Mouse (Mus musculus) kidney, postnatal 36 days (tissue): ENCODE measurements around the gene Zbtb1.
A peak's percentile ranks its signal among the peaks of the same experiment; 100 is the strongest.

Source experiments
- DNase-seq, 2 experiments: peaks; one replicate each; pipeline ENCODE4 v3.0.0; 2021 to 2022; ENCODE audit warnings: mixed read lengths in 2 of 2

Gene Zbtb1

DNA sequence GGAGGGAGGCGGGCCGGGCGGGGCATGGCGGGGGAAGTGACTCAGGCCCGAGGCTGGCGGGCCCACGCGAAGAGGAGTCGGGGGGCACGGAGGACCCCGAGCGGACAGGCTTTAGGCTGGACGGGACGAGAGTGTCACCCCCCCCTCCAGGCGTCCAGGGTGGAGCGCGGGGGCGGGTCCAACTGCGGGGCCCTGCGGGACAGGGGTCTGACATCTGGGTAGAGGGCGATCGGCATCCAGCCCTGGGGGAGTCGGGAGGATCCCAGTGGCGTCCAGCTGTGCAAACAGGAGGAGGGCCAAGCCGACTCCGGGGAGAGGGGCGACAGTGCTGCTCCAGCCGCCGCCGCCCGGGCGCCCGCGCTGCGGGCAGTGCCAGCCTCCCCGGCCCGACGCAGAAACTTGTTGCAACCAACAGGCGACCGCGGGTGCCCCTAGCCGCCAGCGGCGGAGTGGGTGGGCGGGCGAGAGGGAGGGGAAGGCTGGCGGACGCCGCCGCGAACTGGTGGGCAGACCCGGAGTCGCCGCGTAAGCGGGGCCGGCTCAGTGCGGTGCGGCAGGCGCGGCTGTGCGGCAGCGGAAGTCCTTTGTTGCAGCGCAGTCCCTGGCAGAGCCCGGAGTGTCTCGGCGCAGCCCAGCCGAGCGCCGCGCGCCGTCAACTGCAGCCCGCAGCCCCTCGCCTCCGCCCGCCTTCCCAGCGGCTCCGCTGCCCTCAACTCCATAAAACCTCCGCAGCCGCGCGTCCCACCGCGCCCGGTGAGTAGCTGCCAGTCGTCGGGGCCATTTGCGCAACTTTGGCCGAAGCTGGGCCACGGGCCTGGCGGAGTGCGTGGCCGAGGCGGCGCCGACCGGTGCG is at the start of gene Zbtb1:
Gene Zbtb1, plus strand, starts transcription at position 289 of the 853 bp plus-strand sequence.
- peak; percentile 77 to 86 for DNase-seq

DNA sequence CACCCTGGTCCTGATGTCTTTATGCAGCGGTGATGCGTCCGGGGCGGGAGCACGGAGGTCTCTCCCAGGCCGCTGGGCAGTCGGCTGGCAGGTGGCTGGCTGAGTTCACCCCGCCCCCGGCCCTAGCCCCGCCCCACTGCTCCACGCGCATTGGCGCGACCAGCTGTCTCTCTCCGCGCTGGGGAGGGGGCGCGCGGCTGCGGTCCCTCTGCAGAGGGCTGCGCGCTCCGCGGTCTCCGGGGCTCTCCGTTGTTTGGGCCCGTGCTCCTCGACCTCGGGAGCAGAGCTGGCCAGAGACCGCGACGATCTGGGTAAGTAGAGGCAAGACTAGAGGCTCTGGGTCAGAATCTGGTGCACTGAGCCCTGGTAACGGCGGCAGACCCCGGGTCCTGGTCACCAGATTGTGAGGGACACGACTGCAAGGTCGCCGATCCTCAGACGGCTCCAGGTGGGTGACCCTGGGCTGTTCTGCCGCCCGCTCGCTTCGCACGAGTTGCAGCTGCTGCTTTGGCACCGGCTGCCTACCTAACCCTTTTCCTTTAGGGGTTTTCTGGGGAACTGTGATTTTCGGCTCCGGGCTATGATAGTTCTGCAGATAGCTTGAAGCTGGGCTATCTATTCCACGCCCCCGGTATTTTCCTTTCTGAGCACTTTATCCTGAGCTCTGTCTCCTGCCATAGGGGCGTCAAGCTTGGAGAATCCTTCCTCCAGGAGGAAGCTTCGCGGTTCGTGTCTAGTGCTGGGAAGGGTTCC is 45.2 kb upstream of the Zbtb1 start, which contains the start of gene Akap5:
Gene Akap5, plus strand, starts transcription at position 213 of the 753 bp plus-strand sequence.
- peak in 1 of 2 experiments; percentile 58 for DNase-seq

DNA sequence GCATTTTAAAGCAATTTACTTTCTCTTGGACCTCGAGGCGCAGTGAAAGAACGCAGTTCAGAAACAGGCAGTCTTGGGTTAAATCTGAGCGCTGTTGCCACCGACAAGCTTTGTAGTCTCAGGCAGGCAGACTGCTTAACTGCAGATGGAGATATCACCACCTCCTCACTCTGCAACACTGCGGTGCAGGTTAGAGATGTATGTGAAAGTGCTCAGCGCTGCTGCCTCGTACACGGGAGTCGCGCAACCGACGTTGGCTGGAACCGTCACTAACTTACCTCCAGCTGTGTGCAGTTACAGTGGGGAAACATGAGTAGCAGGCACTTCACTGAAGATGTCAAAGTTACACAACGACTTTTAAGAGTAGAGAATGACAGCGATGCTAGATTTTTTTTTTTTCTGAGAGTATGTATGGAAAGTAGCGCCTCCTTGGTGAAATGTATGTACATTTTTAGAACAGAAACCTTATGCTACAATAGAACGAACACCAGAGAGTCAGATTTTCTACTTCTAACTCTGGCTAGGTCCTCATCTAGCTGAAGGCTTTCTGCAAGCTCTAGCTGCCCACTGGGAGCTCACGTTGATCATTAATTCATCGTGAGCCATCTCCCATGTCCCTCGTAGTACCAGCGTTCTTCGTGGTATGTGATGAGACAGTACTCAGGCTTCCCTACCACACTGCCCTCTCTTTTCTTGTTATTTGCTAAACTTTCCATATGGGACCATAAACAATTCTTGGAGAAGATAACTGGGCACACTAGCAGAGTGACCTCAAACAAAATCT is 43.4 kb upstream of the Zbtb1 start:
- DNase-seq: no peak

DNA sequence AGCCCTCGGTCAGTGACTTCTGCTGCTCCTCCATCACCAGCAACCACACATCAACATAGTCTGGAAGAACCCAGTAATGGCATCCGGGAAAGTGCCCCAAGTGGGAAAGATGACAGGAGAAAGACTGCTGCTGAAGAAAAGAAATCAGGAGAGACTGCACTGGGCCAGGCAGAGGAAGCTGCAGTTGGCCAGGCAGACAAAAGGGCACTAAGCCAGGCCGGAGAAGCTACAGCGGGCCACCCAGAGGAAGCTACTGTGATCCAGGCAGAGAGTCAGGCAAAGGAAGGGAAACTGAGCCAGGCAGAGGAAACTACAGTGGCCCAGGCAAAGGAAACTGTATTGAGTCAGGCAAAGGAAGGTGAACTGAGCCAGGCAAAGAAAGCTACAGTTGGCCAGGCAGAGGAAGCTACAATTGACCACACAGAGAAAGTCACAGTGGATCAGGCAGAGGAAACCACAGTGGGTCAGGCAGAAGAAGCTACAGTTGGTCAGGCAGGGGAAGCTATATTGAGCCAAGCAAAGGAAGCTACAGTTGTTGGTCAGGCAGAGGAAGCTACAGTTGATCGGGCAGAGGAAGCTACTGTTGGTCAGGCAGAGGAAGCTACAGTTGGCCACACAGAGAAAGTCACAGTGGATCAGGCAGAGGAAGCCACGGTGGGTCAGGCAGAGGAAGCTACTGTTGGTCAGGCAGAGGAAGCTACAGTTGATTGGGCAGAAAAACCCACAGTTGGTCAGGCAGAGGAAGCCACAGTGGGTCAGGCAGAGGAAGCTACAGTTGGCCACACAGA is 41.3 kb upstream of the Zbtb1 start:
- DNase-seq: no peak

DNA sequence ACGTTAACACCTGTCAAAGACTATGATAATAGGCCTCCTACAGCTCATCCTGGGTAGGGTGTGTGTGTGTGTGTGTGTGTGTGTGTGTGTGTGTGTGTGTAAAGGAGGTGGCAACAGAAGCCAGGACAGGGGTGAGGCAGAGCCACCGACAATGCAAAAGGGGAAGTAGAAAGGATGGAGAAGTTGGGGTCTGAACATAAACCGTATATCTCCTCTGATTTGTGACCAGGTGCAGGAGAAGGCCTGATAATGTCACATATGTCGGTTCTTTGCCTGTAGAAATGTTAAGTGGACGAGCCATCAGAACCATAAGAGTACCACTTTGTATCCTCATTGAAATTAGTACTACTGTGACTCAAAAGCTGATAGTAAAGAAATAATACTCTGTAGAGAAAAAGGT is 36.4 kb upstream of the Zbtb1 start:
- no peak for DNase-seq

DNA sequence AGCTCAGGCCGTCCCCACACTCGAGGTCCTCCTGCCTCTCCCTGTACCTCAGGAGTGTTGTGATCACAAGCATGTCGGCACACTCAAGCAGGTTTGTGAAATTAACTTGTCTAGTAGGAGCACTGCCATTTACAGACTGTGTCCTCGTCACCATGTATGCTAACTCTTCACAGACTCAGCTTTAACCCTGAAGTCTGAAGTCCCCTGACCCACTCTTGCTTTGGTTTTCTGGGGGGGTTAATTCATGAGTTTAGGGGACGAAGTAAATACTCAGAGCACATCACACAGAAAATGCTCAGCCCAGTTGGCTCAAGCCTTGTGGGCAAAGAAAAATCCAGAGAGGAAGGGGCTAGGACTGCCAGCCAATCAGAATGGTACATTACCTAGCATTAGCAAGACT is 34.4 kb upstream of the Zbtb1 start:
- DNase-seq: no peak

DNA sequence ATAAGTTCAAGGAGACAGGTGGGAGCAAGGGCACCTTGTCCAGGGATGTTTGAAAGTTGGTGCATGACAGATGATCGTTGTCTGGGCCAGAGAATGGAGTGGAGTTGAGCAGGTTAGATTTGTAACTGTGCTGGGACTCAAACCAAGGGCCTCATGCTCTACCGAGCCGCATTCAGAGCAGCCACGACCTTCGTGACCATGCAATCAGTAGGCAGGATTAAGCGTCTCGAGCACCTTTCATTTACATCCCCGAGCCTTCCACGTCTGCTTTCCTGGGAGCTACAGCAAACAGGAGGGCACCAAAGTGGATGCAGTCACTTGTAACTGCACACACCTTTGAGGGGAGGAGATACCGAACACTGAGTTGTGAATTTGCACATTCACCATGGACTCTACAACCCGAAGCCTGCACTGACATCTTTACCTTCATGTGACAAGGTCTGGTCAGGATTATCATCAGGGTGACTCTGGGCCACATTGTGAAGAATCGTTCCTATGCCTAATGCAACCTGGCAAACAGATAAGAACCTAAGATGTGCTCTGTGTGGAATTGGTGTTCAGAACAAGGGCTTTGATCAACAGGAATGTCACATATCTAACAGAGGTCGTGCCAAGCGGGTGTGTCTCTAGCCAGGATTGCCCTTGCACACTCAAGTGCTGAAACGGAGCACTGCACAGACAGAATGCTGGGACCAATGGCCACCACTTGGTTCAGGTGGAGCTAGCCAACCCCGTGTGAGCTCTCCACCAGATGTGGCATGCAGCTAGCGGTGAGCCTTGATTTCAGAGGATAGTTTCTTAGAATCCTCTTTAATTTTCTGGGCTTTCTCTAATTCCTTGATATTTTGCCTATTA is 33.7 kb upstream of the Zbtb1 start:
- DNase-seq: no peak

DNA sequence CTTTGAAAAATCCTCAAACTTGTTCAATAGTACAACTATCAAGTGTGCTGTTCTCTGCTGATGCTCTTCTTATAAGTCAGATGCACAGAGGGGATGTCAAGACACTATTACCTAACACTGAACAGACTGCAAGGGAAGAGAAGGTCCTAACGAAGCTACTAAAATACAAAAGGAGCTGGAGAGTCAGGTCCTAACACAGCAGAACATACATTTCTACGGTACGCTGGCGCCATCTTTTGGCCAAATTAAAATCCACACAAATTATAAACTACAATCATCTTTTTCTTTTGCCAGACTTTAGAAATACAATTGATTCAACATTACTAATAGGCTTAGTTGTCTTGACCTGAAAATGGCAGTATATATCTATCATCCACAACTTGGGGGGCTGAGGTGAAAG is 29.0 kb upstream of the Zbtb1 start:
- peak; percentile 52 to 77 for DNase-seq

DNA sequence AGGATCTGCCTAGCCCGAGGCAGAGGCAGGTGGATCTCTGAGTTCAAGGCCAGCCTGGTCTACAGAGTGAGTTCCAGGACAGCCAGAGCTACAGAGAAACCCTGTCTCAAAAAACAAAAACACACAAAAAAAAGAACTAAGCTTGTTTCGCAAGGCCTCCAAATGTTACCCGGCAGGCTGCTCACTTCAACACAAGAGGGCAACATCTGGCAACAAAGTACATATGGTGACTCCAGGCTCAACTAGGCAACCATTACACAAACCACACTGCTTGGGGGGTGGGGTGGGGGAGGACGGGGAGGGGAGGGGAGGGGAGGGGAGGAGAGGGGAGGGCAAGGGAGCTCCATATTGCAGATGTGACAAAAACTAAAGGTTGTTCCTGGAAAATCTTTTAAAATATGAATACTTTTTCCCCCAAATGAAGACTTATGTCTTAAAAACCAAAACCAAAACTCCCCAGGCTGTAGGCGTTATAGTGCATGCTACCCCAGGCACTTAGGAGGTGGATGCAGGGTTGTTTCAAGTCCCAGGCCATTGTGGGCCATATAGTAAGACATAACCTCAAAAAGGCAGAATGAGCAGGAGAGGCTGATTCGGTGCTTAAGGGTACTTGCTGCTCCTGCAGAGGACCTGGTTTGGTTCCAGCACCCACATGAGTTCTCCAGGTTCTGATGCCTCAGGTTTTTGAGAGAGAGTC is 24.2 kb upstream of the Zbtb1 start:
- peak; percentile 35 to 38 for DNase-seq

DNA sequence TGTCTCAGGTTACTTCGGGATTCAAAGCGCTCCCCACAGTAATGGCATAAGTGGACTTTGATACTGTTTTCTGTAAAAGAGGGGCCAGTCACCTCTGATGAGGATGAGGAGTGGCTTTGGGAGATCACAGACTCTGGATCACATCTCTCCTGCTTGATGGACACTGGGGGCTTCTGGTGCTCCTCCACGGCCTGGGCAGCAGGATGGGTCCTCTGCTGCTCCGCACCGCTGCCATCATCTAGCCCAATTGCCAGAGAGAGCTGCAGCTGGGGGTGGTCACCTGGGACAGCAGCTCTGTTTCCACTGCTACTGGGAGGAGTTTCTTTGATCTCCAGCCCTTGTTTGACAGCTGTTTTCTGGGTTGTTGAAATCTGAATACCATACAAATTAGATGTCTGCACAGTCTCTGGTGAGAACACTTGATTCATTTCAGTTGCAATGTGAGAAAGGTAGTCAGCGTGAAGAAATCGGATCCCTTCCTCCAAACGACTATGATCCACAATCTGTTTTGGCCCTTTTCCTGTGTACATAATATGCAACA is 20.3 kb upstream of the Zbtb1 start:
- DNase-seq: no peak

DNA sequence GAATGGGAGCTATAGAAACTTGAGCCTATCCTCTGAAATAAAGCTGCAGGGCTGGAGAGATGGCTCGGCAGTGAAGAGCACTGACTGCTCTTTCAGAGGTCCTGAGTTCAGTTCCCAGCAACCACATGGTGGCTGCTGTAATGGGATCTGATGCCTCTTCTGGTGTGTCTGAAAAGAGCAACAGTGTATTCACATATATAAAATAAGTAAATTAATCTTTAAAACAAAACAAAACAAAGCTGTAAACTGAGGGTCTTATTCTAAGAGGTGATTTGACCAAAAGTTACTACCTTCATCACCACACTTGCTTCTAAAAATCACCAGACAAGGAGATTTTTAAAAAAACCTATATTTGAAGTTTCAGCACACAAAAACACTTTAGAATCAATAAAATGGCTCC is 9.2 kb upstream of the Zbtb1 start:
- no peak for DNase-seq

DNA sequence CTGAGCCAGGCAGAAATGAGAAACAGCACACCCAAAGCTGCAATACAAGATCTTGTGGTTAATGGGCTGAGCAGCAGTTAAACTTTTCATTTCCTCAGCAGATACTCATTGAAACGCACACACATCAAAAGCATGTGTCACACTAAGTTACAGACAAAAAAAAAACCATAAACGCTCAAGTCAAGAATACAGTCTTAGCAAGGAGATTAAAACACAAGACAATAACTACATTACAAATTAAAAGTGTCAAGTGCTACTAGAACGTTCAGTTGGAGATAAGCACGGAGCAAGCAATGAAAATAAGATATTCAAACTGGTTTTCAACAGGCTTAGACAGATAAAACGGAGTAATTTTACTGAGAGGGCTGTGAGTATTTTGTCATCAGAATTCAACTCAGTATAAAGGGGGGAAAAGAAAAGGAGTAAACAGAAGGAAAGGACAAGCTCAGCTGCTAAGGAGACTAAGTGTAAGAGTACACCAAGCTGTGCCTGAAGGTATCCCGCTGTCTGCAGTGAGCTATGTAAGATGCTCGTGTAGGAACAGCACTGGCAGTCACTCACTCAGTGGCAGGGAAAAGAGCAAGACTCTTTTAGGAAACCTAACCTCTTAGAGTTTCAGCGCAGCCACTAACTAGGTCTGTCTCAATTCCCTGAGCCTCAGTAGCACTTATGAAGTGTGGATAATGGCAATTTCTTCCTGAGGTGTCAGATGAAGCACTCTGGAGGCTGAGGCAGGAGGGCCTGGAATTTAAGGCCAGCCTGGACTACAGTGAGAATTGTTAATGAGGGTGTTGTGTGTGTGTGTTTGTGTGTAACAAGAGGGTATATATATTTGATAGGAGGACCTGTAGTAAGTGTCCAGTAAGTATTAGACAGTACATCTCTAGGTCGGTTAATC is 8.4 kb upstream of the Zbtb1 start:
- DNase-seq: no peak

DNA sequence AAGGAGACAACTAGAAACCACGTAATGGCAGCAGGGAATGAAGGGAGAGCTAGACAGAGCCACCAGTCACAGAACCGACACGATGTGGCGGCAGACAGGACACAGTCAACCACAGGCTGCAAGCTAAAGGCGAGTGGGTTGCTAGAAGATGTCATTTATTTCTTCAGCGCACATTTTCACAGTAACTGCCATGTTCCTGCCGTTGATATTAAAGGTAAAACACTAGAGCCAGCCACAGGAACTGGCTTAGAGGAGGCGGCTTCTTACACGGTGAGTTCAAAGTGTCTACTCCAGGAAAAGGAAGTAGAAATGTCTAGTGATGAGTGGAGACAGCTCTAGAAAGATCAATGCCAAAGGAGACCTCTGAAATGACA is 7.8 kb upstream of the Zbtb1 start:
- no peak for DNase-seq

DNA sequence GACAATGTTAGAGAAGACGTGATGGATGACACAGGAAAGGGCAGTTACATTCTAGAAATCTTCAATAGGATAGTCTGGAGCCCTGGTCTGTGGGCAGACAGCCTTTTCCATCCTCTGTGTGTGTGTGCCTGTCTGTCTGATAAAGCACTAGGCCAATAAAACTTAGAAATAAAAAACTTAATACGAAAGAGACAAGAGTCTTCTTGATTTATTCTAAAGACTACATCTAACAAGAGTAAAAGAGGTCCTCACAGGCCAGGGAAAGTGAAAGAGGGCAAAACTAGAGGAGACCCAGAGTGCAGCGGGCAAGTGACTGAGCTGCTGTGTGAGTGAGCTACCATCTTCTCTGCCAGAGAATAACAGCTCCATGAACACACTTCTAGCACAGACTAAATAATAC is 3.8 kb upstream of the Zbtb1 start:
- DNase-seq: no peak

DNA sequence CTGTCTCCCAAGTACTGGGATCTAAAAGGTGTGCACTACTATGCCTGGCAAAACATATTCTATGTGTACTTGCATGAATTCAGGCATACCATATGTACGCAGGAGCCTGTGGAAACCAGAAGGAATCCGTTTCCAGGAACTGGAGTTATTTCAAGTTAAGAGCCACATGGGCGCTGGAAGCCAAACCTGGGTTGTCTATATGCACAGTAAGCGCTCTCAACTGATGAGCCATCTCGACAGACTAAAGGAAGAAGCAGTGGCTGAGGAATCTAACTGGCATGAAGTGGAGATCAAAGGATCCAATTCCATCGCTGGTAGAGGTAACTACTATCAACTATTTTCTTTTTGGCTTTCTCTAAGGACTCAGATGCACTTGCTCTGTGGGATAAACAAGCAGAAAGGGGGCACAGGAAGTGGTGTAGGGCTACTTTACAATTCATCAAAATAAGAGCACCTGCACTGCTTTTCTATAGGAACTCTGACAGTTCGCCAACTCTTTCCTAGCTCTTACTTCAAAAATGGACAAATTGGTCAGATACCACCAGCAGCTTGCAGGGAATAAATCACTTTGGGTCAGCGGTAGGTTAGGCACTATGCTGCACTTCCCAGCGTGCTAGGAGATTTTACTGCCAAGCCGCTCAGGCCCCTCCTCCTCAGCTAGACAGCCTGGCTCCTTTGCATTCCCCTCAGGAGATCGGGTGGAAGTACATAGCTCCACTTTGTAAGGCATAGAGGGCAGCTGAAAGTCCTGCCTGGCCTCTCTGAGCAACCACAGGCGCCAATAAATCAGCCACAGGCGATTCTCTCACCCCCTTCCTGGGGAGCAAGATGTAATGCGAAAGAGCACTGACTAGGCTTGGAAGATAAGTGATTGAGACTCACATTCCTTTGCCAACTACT is 2.7 kb upstream of the Zbtb1 start:
- peak; percentile 55 to 59 for DNase-seq

DNA sequence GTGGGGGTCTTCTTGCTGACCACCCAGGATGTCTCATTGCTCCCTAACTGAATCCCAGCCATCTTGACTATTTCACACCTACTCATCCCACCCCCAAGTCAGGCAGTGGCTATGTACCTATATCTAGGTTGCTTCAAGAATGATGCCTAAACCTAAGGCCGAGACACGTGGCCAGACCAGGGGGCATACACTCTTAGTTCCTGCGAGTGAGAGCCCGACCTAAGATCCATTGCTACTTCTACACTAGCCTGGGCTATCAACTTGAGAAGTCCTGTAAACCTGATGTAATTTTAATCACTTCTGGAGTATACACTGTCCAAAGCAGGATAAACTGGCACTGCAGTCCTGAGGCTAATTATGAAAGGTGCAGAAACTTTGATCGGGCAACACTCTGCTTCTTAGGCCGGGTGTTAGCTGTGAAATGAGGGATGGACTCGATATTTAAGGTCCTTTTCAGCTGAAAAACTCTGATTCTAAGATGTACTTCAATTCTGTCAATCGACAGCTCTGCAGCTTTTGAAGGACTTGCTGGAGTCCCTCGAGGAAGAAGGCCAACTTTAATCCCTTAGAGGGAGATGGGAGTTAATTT is 1.8 kb upstream of the Zbtb1 start:
- no peak for DNase-seq

DNA sequence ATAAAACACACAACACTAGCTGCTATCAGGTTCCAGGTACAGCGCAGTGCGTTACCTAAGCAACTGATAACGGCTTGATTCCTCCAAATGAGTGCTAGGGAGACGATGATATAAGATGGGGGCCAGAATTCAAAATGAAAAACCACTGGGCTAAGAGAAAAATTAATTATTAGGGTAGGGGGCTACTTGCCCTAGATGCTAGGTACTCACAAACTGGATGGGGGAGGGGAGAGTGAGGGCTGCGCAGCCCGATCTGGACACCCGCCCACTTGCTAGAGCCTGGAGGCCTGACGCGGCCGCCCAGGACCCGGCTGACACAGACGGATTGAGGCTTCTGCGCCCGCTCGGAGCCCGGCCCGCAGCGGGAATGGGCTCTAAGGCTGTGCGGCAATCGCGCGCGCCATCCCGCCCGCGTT is 1.3 kb upstream of the Zbtb1 start:
- peak; percentile 37 to 71 for DNase-seq
